Mouse (Mus musculus) limb, embryonic 14.5 days (tissue): ENCODE data around the gene Axin1. TPM values are rescaled to one million over a fixed set of nuclear protein-coding genes. Genes with fewer than 3 reads are reported as not detected.
"Not testable (repeated sequence)": the region's sequence is repeated elsewhere in the genome, so short reads cannot be mapped to it uniquely, and the experiment has no call there.

Source experiments
- ATAC-seq: fragments of 200-750 bp; cut with Nextera tagmentation; 2 replicates; pipeline ENCODE4 v1.8.0; 2017; ENCODE audit warnings: low read depth, moderate number of reproducible peaks, moderate TSS enrichment; ENCODE audit not compliant: low FRiP score
- DNase-seq: peaks from one replicate; pipeline ENCODE4 v3.0.0-alpha.2; 2015; ENCODE audit warnings: low spot score
- H3K27ac ChIP-seq: fragments of 300-500 bp; sonication (generic); replicated peaks from 2 replicates; pipeline ENCODE4 v1.5.1; 2014; ENCODE audit warnings: low read depth, mild to moderate bottlenecking, low read length, moderate library complexity, mixed read lengths
- H3K27me3 ChIP-seq: fragments of 300-500 bp; sonication (generic); 2 replicates; pipeline ENCODE4 v1.6.1; 2014; ENCODE audit warnings: low read length, mixed read lengths; ENCODE audit not compliant: control insufficient read depth, insufficient read depth
- H3K36me3 ChIP-seq: fragments of 300-500 bp; sonication (generic); 2 replicates; pipeline ENCODE4 v1.6.1; 2014; ENCODE audit warnings: mild to moderate bottlenecking, low read length, moderate library complexity, mixed read lengths; ENCODE audit not compliant: control insufficient read depth, insufficient read depth
- H3K4me1 ChIP-seq: fragments of 300-500 bp; sonication (generic); 2 replicates; pipeline ENCODE4 v1.6.1; 2014; ENCODE audit warnings: antibody characterized with exemption, low read length, mixed read lengths; ENCODE audit not compliant: control insufficient read depth, insufficient read depth
- H3K4me2 ChIP-seq: fragments of 300-500 bp; sonication (generic); replicated peaks from 2 replicates; pipeline ENCODE4 v1.6.1; 2014; ENCODE audit warnings: low read depth, mild to moderate bottlenecking, low read length, moderate library complexity; ENCODE audit not compliant: severe bottlenecking
- H3K4me3 ChIP-seq: fragments of 300-500 bp; sonication (generic); replicated peaks from 2 replicates; pipeline ENCODE4 v1.5.1; 2014; ENCODE audit warnings: low read length
- H3K9ac ChIP-seq: fragments of 300-500 bp; sonication (generic); 2 replicates; pipeline ENCODE4 v1.6.1; 2014; ENCODE audit warnings: mild to moderate bottlenecking, low read depth, low read length, moderate library complexity; ENCODE audit not compliant: severe bottlenecking
- H3K9me3 ChIP-seq: fragments of 300-500 bp; sonication (generic); 2 replicates; pipeline ENCODE4 v1.6.1; 2016; ENCODE audit warnings: low read length; ENCODE audit not compliant: control insufficient read depth
- POLR2A ChIP-seq: fragments of 200-500 bp; IDR thresholded peaks from 2 replicates; pipeline ENCODE4 v1.8.0; 2012; ENCODE audit warnings: inconsistent platforms, mild to moderate bottlenecking, moderate library complexity, borderline replicate concordance; ENCODE audit not compliant: insufficient read depth, insufficient read length; ENCODE audit errors: extremely low read depth
- WGBS: fragments of 180-500 bp; shearing (Covaris S2); extraction: QIAGEN DNeasy Blood & Tissue Kit; methylation state at CpG from one replicate; pipeline ENCODE4 v1.1.7; 2014; 5-methylcytosine and 5-hydroxymethylcytosine counted together
- polyA plus RNA-seq, 2 experiments: library from polyadenylated mRNA; depleted of rRNA in 1 of 2; stranded (reverse) in 1 of 2; unstranded in 1 of 2; fragments of >200 nt; fragmentation: Nextera tagmentation in 1 of 2; extraction: Ambion mirVana in 1 of 2; gene quantifications; 2 replicates each; pipeline versions ENCODE4 v1.2.1 to v1.2.3; 2012 to 2014

The Axin1 gene
- polyA plus RNA-seq, 2 experiments, result 22.3 to 36.1 TPM

- Histone ChIP-seq H3K4me1 (no peaks in the 10 kb centered on the region; the same call in 1 of the 2 replicates), H3K27ac (no peak overlapping the region), H3K36me3 (no peaks in the 10 kb centered on the region), H3K27me3 (no peaks in the 10 kb centered on the region), H3K4me2 (no peak overlapping the region), H3K4me3 (no peak overlapping the region), H3K9ac (no peak overlapping the region), H3K9me3 (no peaks in the 10 kb centered on the region)
- DNase-seq (no peak), ATAC-seq (no peak)
- TF ChIP-seq POLR2A, result no peak
- 90% methylated on average over 7 of the region's 7 CpGs for WGBS
Measured at GRCm38 (mm10) chr17:26098461-26098860, 40.0 kb upstream of the Axin1 start.

- not testable (repeated sequence) for ATAC-seq, H3K27me3 ChIP-seq, H3K4me2 ChIP-seq, H3K36me3 ChIP-seq, DNase-seq, H3K4me3 ChIP-seq, H3K4me1 ChIP-seq, H3K9me3 ChIP-seq, H3K9ac ChIP-seq, H3K27ac ChIP-seq
- WGBS, result 59% methylated on average over 3 of the region's 3 CpGs
Measured at GRCm38 (mm10) chr17:26099316-26099715, 39.2 kb upstream of the Axin1 start.

GRCm38 (mm10) chr17:26100166-26100565, 38.3 kb upstream of the Axin1 start:
- DNase-seq (no peak), ATAC-seq (no peak)
- H3K4me3 ChIP-seq, result no peak overlapping the region
- no peaks in the 10 kb centered on the region for H3K9me3 ChIP-seq
- no peaks in the 10 kb centered on the region for H3K36me3 ChIP-seq
- no peak overlapping the region for H3K27ac ChIP-seq
- no peaks in the 10 kb centered on the region for H3K27me3 ChIP-seq
- no peak overlapping the region for H3K4me2 ChIP-seq
- 38% methylated on average over 2 of the region's 2 CpGs for WGBS
- H3K4me1 ChIP-seq, result no peaks in the 10 kb centered on the region; the same call in 1 of the 2 replicates
- no peak overlapping the region for H3K9ac ChIP-seq
- TF ChIP-seq POLR2A, result no peak

- no peaks in the 10 kb centered on the region for H3K36me3 ChIP-seq
- H3K4me2 ChIP-seq, result no peak overlapping the region
- no peaks in the 10 kb centered on the region for H3K4me1 ChIP-seq
- DNase-seq, result no peak
- H3K27ac ChIP-seq, result no peak overlapping the region
- WGBS, result 37% methylated on average over 4 of the region's 4 CpGs
- no peak overlapping the region for H3K9ac ChIP-seq
- no peaks in the 10 kb centered on the region for H3K27me3 ChIP-seq
- no peak overlapping the region for H3K4me3 ChIP-seq
- no peaks in the 10 kb centered on the region for H3K9me3 ChIP-seq
- no peak for ATAC-seq
- TF ChIP-seq POLR2A, result no peak
Measured at GRCm38 (mm10) chr17:26101478-26101877, 37.0 kb upstream of the Axin1 start.

GRCm38 (mm10) chr17:26105619-26106018, 32.9 kb upstream of the Axin1 start:
- Histone ChIP-seq H3K27me3 (no peaks in the 10 kb centered on the region), H3K27ac (no peak overlapping the region), H3K9ac (no peak overlapping the region), H3K4me3 (no peak overlapping the region), H3K4me1 (no peaks in the 10 kb centered on the region), H3K36me3 (no peaks in the 10 kb centered on the region), H3K9me3 (no peaks in the 10 kb centered on the region), H3K4me2 (no peak overlapping the region)
- no peak for ATAC-seq
- WGBS, result 64% methylated on average over 4 of the region's 4 CpGs
- DNase-seq, result no peak
- TF ChIP-seq POLR2A, result no peak

- H3K9me3 ChIP-seq, result no peaks in the 10 kb centered on the region
- no peak overlapping the region for H3K9ac ChIP-seq
- H3K4me2 ChIP-seq, result no peak overlapping the region
- no peak overlapping the region for H3K4me3 ChIP-seq
- TF ChIP-seq POLR2A, result no peak
- no peak overlapping the region for H3K27ac ChIP-seq
- DNase-seq (no peak), ATAC-seq (no peak)
- no peaks in the 10 kb centered on the region for H3K36me3 ChIP-seq
- H3K4me1 ChIP-seq, result peaks cover 6% of the 10 kb centered on the region
- peaks cover 44% of the 10 kb centered on the region for H3K27me3 ChIP-seq
- 32% methylated on average over 4 of the region's 4 CpGs for WGBS
Measured at GRCm38 (mm10) chr17:26110156-26110555, 28.3 kb upstream of the Axin1 start.
